Mouse (Mus musculus): ENCODE data around the gene Dock9. TPM values are rescaled to one million over a fixed set of nuclear protein-coding genes. Genes with fewer than 3 reads are reported as not detected.

Dock9 gene
- polyA plus RNA-seq, 1 experiment from 2014 or later = 4.8 TPM

GRCm38 (mm10) chr14:121822506-121822905, 24.9 kb upstream of the Dock9 start:
- WGBS = 71% methylated on average over 8 of the region's 8 CpGs
- peaks cover 22% of the 10 kb centered on the region for H3K4me1 ChIP-seq

GRCm38 (mm10) chr14:121806791-121807190, 9.2 kb upstream of the Dock9 start:
- Histone ChIP-seq H3K36me3 (no peaks in the 10 kb centered on the region), H3K4me1 (no peaks in the 10 kb centered on the region), H3K4me2 (no peak overlapping the region), H3K9me3 (peaks cover 14% of the 10 kb centered on the region; the same call in 1 of the 2 replicates), H3K27ac (replicated peaks) (no peak overlapping the region), H3K9ac (no peak overlapping the region), H3K4me3 (no peak overlapping the region), H3K27me3 (replicated peaks) (no peaks in the 10 kb centered on the region)
- ATAC-seq (ENCODE audit: extremely low read depth, insufficient number of reproducible peaks, low FRiP score, low TSS enrichment) = no peak
- 62% methylated on average over 4 of the region's 4 CpGs for WGBS

More at GRCm38 (mm10) chr14:121822506-121822905, 24.9 kb upstream of the Dock9 start:
- no peaks in the 10 kb centered on the region for H3K36me3 ChIP-seq
- no peak overlapping the region for H3K27ac ChIP-seq (replicated peaks)
- no peak for ATAC-seq (ENCODE audit: extremely low read depth, insufficient number of reproducible peaks, low FRiP score, low TSS enrichment)
- no peak overlapping the region for H3K9ac ChIP-seq
- no peak overlapping the region for H3K4me3 ChIP-seq
- no peak overlapping the region for H3K4me2 ChIP-seq
- no peaks in the 10 kb centered on the region for H3K9me3 ChIP-seq
- H3K27me3 ChIP-seq (replicated peaks) = no peaks in the 10 kb centered on the region

- no peak for ATAC-seq (ENCODE audit: extremely low read depth, insufficient number of reproducible peaks, low FRiP score, low TSS enrichment)
- Histone ChIP-seq H3K27ac (replicated peaks) (no peak overlapping the region), H3K36me3 (no peaks in the 10 kb centered on the region), H3K4me1 (no peaks in the 10 kb centered on the region), H3K4me3 (no peak overlapping the region), H3K27me3 (replicated peaks) (no peaks in the 10 kb centered on the region), H3K9ac (no peak overlapping the region), H3K4me2 (no peak overlapping the region), H3K9me3 (peaks cover 14% of the 10 kb centered on the region; the same call in 1 of the 2 replicates)
- 62% methylated on average over 3 of the region's 3 CpGs for WGBS
Observed at GRCm38 (mm10) chr14:121806316-121806715, 8.7 kb upstream of the Dock9 start.

- H3K27ac ChIP-seq (replicated peaks) = no peak overlapping the region
- no peak overlapping the region for H3K4me2 ChIP-seq
- no peak for ATAC-seq (ENCODE audit: extremely low read depth, insufficient number of reproducible peaks, low FRiP score, low TSS enrichment)
- no peak overlapping the region for H3K9ac ChIP-seq
- WGBS = 85% methylated on average over 4 of the region's 4 CpGs
- no peaks in the 10 kb centered on the region for H3K9me3 ChIP-seq
- H3K4me1 ChIP-seq = no peaks in the 10 kb centered on the region
- no peaks in the 10 kb centered on the region for H3K27me3 ChIP-seq (replicated peaks)
- no peaks in the 10 kb centered on the region for H3K36me3 ChIP-seq
- no peak overlapping the region for H3K4me3 ChIP-seq
Observed at GRCm38 (mm10) chr14:121804461-121804860, 6.8 kb upstream of the Dock9 start.

- Histone ChIP-seq H3K27me3 (replicated peaks) (peaks cover 11% of the 10 kb centered on the region; the same call in 1 of the 2 replicates), H3K9ac (no peak overlapping the region), H3K4me2 (no peak overlapping the region), H3K27ac (replicated peaks) (no peak overlapping the region), H3K4me1 (peaks cover 16% of the 10 kb centered on the region), H3K9me3 (no peaks in the 10 kb centered on the region), H3K36me3 (no peaks in the 10 kb centered on the region), H3K4me3 (no peak overlapping the region)
- ATAC-seq (ENCODE audit: extremely low read depth, insufficient number of reproducible peaks, low FRiP score, low TSS enrichment) = no peak
- 20% methylated on average over 2 of the region's 2 CpGs for WGBS
Observed at GRCm38 (mm10) chr14:121800962-121801361, 3.3 kb upstream of the Dock9 start.

GRCm38 (mm10) chr14:121799112-121799511, 1.5 kb upstream of the Dock9 start:
- no peaks in the 10 kb centered on the region for H3K9me3 ChIP-seq
- WGBS = 55% methylated on average over 7 of the region's 7 CpGs
- ATAC-seq (ENCODE audit: extremely low read depth, insufficient number of reproducible peaks, low FRiP score, low TSS enrichment) = no peak
- no peaks in the 10 kb centered on the region for H3K36me3 ChIP-seq
- peaks cover 16% of the 10 kb centered on the region for H3K4me1 ChIP-seq
- peaks cover 18% of the 10 kb centered on the region; the same call in 1 of the 2 replicates for H3K27me3 ChIP-seq (replicated peaks)
- H3K4me3 ChIP-seq = no peak overlapping the region
- peak overlapping the region; percentile 16; the same call in 1 of the 2 replicates for H3K27ac ChIP-seq (replicated peaks)
- no peak overlapping the region for H3K9ac ChIP-seq
- peak overlapping the region; percentile 98 for H3K4me2 ChIP-seq

- no peaks in the 10 kb centered on the region for H3K9me3 ChIP-seq
- ATAC-seq (ENCODE audit: extremely low read depth, insufficient number of reproducible peaks, low FRiP score, low TSS enrichment) = peak; percentile 81
- WGBS = under 1% methylated on average over 22 of the region's 22 CpGs
- H3K4me2 ChIP-seq = peak overlapping the region; percentile 98
- H3K36me3 ChIP-seq = no peaks in the 10 kb centered on the region
- H3K4me1 ChIP-seq = peaks cover 16% of the 10 kb centered on the region
- peaks cover 18% of the 10 kb centered on the region; the same call in 1 of the 2 replicates for H3K27me3 ChIP-seq (replicated peaks)
- H3K9ac ChIP-seq = peak overlapping the region; percentile 85
- peak overlapping the region; percentile 90 for H3K27ac ChIP-seq (replicated peaks)
- peak overlapping the region; percentile 69 for H3K4me3 ChIP-seq
Observed at GRCm38 (mm10) chr14:121798411-121798799, 768 bp upstream of the Dock9 start.

GRCm38 (mm10) chr14:121796571-121797456, 823 bp downstream of the Dock9 start:
- H3K36me3 ChIP-seq = no peaks in the 10 kb centered on the region
- peak overlapping the region; percentile 98 for H3K4me2 ChIP-seq
- WGBS = 12% methylated on average over 28 of the region's 28 CpGs
- H3K9me3 ChIP-seq = no peaks in the 10 kb centered on the region
- H3K9ac ChIP-seq = peak overlapping the region; percentile 85
- H3K4me1 ChIP-seq = peaks cover 18% of the 10 kb centered on the region
- H3K4me3 ChIP-seq = peak overlapping the region; percentile 69
- ATAC-seq (ENCODE audit: extremely low read depth, insufficient number of reproducible peaks, low FRiP score, low TSS enrichment) = no peak
- H3K27me3 ChIP-seq (replicated peaks) = peaks cover 18% of the 10 kb centered on the region; the same call in 1 of the 2 replicates
- H3K27ac ChIP-seq (replicated peaks) = peak overlapping the region; percentile 90

GRCm38 (mm10) chr14:121795536-121795935, 2.1 kb downstream of the Dock9 start:
- Histone ChIP-seq H3K36me3 (no peaks in the 10 kb centered on the region), H3K4me2 (no peak overlapping the region; the same call in 1 of the 2 replicates), H3K27me3 (replicated peaks) (peaks cover 18% of the 10 kb centered on the region; the same call in 1 of the 2 replicates), H3K4me3 (no peak overlapping the region), H3K4me1 (peaks cover 18% of the 10 kb centered on the region), H3K9me3 (no peaks in the 10 kb centered on the region), H3K9ac (no peak overlapping the region), H3K27ac (replicated peaks) (no peak overlapping the region)
- 80% methylated on average over 7 of the region's 7 CpGs for WGBS
- ATAC-seq (ENCODE audit: extremely low read depth, insufficient number of reproducible peaks, low FRiP score, low TSS enrichment) = no peak

- Histone ChIP-seq H3K4me2 (no peak overlapping the region), H3K4me3 (no peak overlapping the region), H3K9me3 (no peaks in the 10 kb centered on the region), H3K9ac (no peak overlapping the region), H3K36me3 (no peaks in the 10 kb centered on the region), H3K27me3 (replicated peaks) (peaks cover 18% of the 10 kb centered on the region; the same call in 1 of the 2 replicates), H3K4me1 (peaks cover 15% of the 10 kb centered on the region), H3K27ac (replicated peaks) (no peak overlapping the region)
- no peak for ATAC-seq (ENCODE audit: extremely low read depth, insufficient number of reproducible peaks, low FRiP score, low TSS enrichment)
- whole genome bisulfite sequencing = 33% methylated on average over 5 of the region's 5 CpGs
Observed at GRCm38 (mm10) chr14:121793639-121794038, 4.0 kb downstream of the Dock9 start.

- Histone ChIP-seq H3K27me3 (replicated peaks) (peaks cover 14% of the 10 kb centered on the region; the same call in 1 of the 2 replicates), H3K36me3 (no peaks in the 10 kb centered on the region), H3K9me3 (no peaks in the 10 kb centered on the region), H3K9ac (no peak overlapping the region), H3K27ac (replicated peaks) (no peak overlapping the region), H3K4me2 (no peak overlapping the region), H3K4me1 (peaks cover 12% of the 10 kb centered on the region), H3K4me3 (no peak overlapping the region)
- ATAC-seq (ENCODE audit: extremely low read depth, insufficient number of reproducible peaks, low FRiP score, low TSS enrichment) = no peak
- 52% methylated on average over 2 of the region's 2 CpGs for WGBS
Observed at GRCm38 (mm10) chr14:121791935-121792334, 5.7 kb downstream of the Dock9 start.
